ENCODE assay signal across 8 mouse cellular contexts in the genomic region with DNA sequence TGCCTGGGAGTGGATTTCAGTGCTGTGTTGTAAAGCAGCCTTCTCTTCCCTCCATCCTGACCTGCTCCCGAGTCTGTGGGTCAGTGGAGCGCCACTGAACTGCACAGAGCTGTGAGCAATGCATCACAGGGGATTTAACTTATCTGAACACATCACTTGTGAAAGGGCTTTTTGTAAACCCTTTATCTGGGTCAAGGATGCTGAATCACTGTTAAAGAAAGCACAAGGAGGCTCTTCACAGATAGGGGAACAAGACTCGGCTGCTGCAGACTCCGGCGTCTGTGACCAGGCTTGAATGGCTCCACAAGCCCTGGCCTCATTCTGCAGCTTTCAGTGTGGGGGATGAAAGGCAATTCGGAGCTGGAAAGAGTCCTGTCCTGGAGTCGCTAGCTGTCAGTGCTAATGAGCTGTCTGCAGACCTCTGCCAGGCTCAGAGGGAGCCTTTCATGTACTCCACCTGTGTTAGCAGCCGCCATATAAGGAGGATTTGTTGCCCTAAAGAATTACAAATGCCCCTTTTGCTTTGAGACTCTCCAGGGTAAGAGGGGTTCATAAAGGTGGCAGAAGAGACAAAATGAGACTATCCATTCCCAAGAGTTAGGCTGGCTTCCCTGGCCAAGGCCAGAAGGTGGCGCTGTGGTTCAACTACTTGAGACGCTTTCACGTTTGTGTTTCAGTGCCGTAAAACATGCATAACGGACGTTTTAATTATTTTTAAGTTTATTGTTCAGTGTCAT. TPM values are rescaled to one million over a fixed set of nuclear protein-coding genes. Genes with fewer than 3 reads are reported as not detected.
DNase-seq lines count a peak whose midpoint lies in the region; ATAC-seq and TF ChIP-seq lines count a peak whose summit lies in the region.

No protein-coding gene starts in this region.

- DNase-seq in Patski (ENCODE audit: low read depth, low spot score) = no peak
- DNase-seq in cerebellum, postnatal 10 days = peak; percentile 92 to 94
- DNase-seq in gastrocnemius, adult 18-20 months (ENCODE audit: low spot score) = peak; percentile 74
- peak; percentile 89 for DNase-seq in hindlimb bud, embryonic 11.5 days (ENCODE audit: extremely low spot score, low read depth, low spot score)
- peak; percentile 55 to 75 for DNase-seq in left cerebral cortex, adult 8-10 months (ENCODE audit: low spot score in 2 of 2)
- DNase-seq in right cerebral cortex, postnatal 14 days = peak; percentile 90
- DNase-seq in urinary bladder, postnatal 25 days (ENCODE audit: low spot score) = peak; percentile 87

- no peaks in the 10 kb centered on the region for H3K27me3 ChIP-seq in Patski

- TF ChIP-seq CTCF in Patski (IDR thresholded peaks at IDR 0.05) = peak; percentile 96

- CTCF ChIA-PET in Patski (lab: Charles Lee) = interaction anchor here (1.5 to 2.1 kb wide), 3 partner anchors 11 to 365 kb away, joined by 3 to 7 read pairs (median 4); a partner anchor contains a TSS

- in situ Hi-C loops in Patski (cut with MboI; ENCODE audit: low pct_unique_long_range_greater_than_20kb) = loop anchor here (5.0 to 10.0 kb wide), 2 partner anchors 225 to 552 kb away; no protein-coding TSS in a partner anchor

- no peak for ATAC-seq in Patski
- ATAC-seq in megakaryocyte progenitor cell, adult 5-6 weeks (replicated peaks; ENCODE audit: poor library complexity) = peak; percentile 89

- POLR2A ChIA-PET in Patski (lab: Charles Lee) = no interaction called here

RNA-seq across cellular contexts. Expression of a gene that starts 11.3 kb away (rescaled TPM):
- polyA plus RNA-seq in Patski (2021) = 18.0 TPM
- 10 to 100 TPM; 23.4 to 26.3 TPM for total RNA-seq in gastrocnemius, adult 18-20 months (2021)
- total RNA-seq in left cerebral cortex, adult 8-10 months (2022) = 10 to 100 TPM; 25.2 to 28.3 (median 26.1) TPM
- 22.8 and 28.9 TPM in 2 replicates for total RNA-seq in megakaryocyte progenitor cell, adult 5-6 weeks (2015)
- total RNA-seq in megakaryocyte progenitor cell, adult 5-6 weeks (2017) = 6.5 and 6.6 TPM in 2 replicates
